Mouse (Mus musculus): ENCODE measurements around the gene H2afv.

DNA sequence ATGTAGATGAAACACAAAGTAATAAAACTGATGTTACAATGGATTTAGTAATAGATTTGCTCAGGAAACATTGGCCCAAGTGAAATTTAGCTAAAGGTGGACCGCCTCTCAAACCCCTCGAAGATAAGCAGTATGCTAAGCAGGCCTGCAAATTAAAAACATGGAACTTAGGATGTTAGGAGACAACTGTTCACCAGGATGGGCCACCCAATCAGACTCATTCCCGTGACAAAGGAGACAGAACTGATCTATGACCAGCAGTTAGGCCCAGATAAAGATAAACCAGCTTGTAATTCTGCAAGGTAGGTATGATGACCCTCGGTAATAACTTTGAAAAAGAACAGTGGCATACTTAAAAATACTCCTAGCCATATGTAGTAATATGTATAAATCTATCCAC is 1.1 kb downstream of the H2afv start:
- TF ChIP-seq POLR2A (IDR thresholded peaks at IDR 0.05; ENCODE audit: extremely low read depth, insufficient read depth, low read length) = no peak
- no peak for TF ChIP-seq CTCF (IDR thresholded peaks at IDR 0.05; ENCODE audit: low read depth, low read length)

Data from liver, adult 2 months (tissue).